Mouse (Mus musculus) testis, adult 2 months (tissue): ENCODE data around the gene Itpr1. TPM values are rescaled to one million over a fixed set of nuclear protein-coding genes. Genes with fewer than 3 reads are reported as not detected.

ENCODE experiments used
- H3K27ac ChIP-seq: fragments of 200-500 bp; 2 replicates; pipeline ENCODE4 v1.5.1; 2012; ENCODE audit warnings: low read depth, low read length; ENCODE audit not compliant: control insufficient read depth, insufficient read depth
- H3K27me3 ChIP-seq: fragments of 200-500 bp; 2 replicates; pipeline ENCODE4 v1.6.1; 2012; ENCODE audit warnings: mild to moderate bottlenecking, low read length, moderate library complexity; ENCODE audit not compliant: control insufficient read depth, insufficient read depth
- H3K36me3 ChIP-seq: fragments of 200-500 bp; 2 replicates; pipeline ENCODE4 v1.6.1; 2012; ENCODE audit warnings: mild to moderate bottlenecking, low read length; ENCODE audit not compliant: control insufficient read depth, insufficient read depth
- H3K4me1 ChIP-seq: fragments of 200-500 bp; 2 replicates; pipeline ENCODE4 v1.6.1; 2012; ENCODE audit warnings: low read length; ENCODE audit not compliant: control insufficient read depth, insufficient read depth
- H3K4me3 ChIP-seq: fragments of 200-500 bp; 2 replicates; pipeline ENCODE4 v1.5.1; 2012; ENCODE audit warnings: low read depth, mild to moderate bottlenecking, low read length, moderate library complexity, mixed read lengths; ENCODE audit not compliant: control insufficient read depth
- CTCF ChIP-seq: fragments of 200-500 bp; IDR thresholded peaks from 2 replicates; pipeline ENCODE4 v1.5.1; 2012; ENCODE audit warnings: low read depth, mild to moderate bottlenecking, inconsistent platforms, low read length, moderate library complexity; ENCODE audit not compliant: control insufficient read depth, insufficient read depth, insufficient replicate concordance
- POLR2A ChIP-seq: fragments of 200-500 bp; IDR thresholded peaks from 2 replicates; pipeline ENCODE4 v1.6.1; 2012; ENCODE audit warnings: low read depth, mild to moderate bottlenecking, inconsistent platforms, low read length, moderate library complexity; ENCODE audit not compliant: control insufficient read depth
- polyA plus RNA-seq: library from polyadenylated mRNA; depleted of rRNA; stranded (reverse); fragments of >200 nt; gene quantifications from 2 replicates; pipeline ENCODE4 v1.2.3, GENCODE M21; 2012

Itpr1 gene
- polyA plus RNA-seq, 1 experiment: 7.3 TPM

- H3K27me3 ChIP-seq: no peaks in the 10 kb centered on the region
- H3K36me3 ChIP-seq: no peaks in the 10 kb centered on the region
- TF ChIP-seq POLR2A (no peak), CTCF (no peak)
- peaks cover 5% of the 10 kb centered on the region for H3K4me1 ChIP-seq
- H3K4me3 ChIP-seq: no peak overlapping the region
- peak overlapping the region; percentile 52 for H3K27ac ChIP-seq
Observed at GRCm38 (mm10) chr6:108456231-108457062, 243.6 kb downstream of the Itpr1 start.

- no peak overlapping the region for H3K4me3 ChIP-seq
- TF ChIP-seq POLR2A (no peak), CTCF (no peak)
- H3K36me3 ChIP-seq: no peaks in the 10 kb centered on the region
- peaks cover 5% of the 10 kb centered on the region for H3K4me1 ChIP-seq
- H3K27me3 ChIP-seq: no peaks in the 10 kb centered on the region
- H3K27ac ChIP-seq: peak overlapping the region; percentile 52; the same call in 1 of the 2 replicates
Observed at GRCm38 (mm10) chr6:108457063-108457405, 244.1 kb downstream of the Itpr1 start.

GRCm38 (mm10) chr6:108457516-108458181 lies 244.8 kb downstream of the Itpr1 start:
- TF ChIP-seq CTCF (no peak), POLR2A (no peak)
- Histone ChIP-seq H3K4me3 (no peak overlapping the region), H3K36me3 (no peaks in the 10 kb centered on the region), H3K27ac (no peak overlapping the region), H3K4me1 (peaks cover 5% of the 10 kb centered on the region), H3K27me3 (no peaks in the 10 kb centered on the region)

GRCm38 (mm10) chr6:108458182-108458571 lies 245.3 kb downstream of the Itpr1 start:
- Histone ChIP-seq H3K4me3 (no peak overlapping the region), H3K4me1 (peaks cover 5% of the 10 kb centered on the region), H3K36me3 (no peaks in the 10 kb centered on the region), H3K27ac (no peak overlapping the region), H3K27me3 (no peaks in the 10 kb centered on the region)
- TF ChIP-seq CTCF (no peak), POLR2A (no peak)

- Histone ChIP-seq H3K36me3 (no peaks in the 10 kb centered on the region), H3K4me3 (no peak overlapping the region), H3K4me1 (peaks cover 5% of the 10 kb centered on the region), H3K27me3 (no peaks in the 10 kb centered on the region), H3K27ac (no peak overlapping the region)
- no peak for TF ChIP-seq POLR2A
- no peak for TF ChIP-seq CTCF
Observed at GRCm38 (mm10) chr6:108458826-108459225, 245.9 kb downstream of the Itpr1 start.

- TF ChIP-seq POLR2A: no peak
- TF ChIP-seq CTCF: no peak
Observed at GRCm38 (mm10) chr6:108464308-108464979, 251.5 kb downstream of the Itpr1 start.

GRCm38 (mm10) chr6:108465159-108465558 lies 252.3 kb downstream of the Itpr1 start:
- Histone ChIP-seq H3K27ac (no peak overlapping the region), H3K4me1 (no peaks in the 10 kb centered on the region), H3K36me3 (no peaks in the 10 kb centered on the region), H3K27me3 (no peaks in the 10 kb centered on the region), H3K4me3 (no peak overlapping the region)
- TF ChIP-seq POLR2A (no peak), CTCF (no peak)

More at GRCm38 (mm10) chr6:108464308-108464979, 251.5 kb downstream of the Itpr1 start:
- no peak overlapping the region for H3K27ac ChIP-seq
- no peak overlapping the region for H3K4me3 ChIP-seq
- H3K36me3 ChIP-seq: no peaks in the 10 kb centered on the region
- H3K4me1 ChIP-seq: no peaks in the 10 kb centered on the region
- no peaks in the 10 kb centered on the region for H3K27me3 ChIP-seq
